Mouse (Mus musculus): ENCODE measurements around the gene Btbd9.

GRCm38 (mm10) chr17:30348031-30348430 lies 228.3 kb downstream of the Btbd9 start:
- TF ChIP-seq CTCF (IDR thresholded peaks at IDR 0.05; ENCODE audit: borderline replicate concordance, insufficient read depth, low read depth, low read length), result no peak
- TF ChIP-seq POLR2A (IDR thresholded peaks at IDR 0.05; ENCODE audit: borderline replicate concordance, insufficient read depth, low read length), result no peak
